Mouse (Mus musculus): ENCODE results near the gene Rbpms2. TPM values are rescaled to one million over a fixed set of nuclear protein-coding genes. Genes with fewer than 3 reads are reported as not detected.

Rbpms2 gene
- total and polyA plus RNA-seq, 2 experiments: 9.8 to 110 TPM

- WGBS: 83% methylated on average over 3 of the region's 3 CpGs
- Histone ChIP-seq H3K9ac (ENCODE audit: low read depth, low read length) (no peak overlapping the region), H3K27ac (replicated peaks; ENCODE audit: insufficient read depth, low read depth, low read length) (no peak overlapping the region), H3K27me3 (ENCODE audit: control insufficient read depth, insufficient read depth, low read length) (no peaks in the 10 kb centered on the region), H3K36me3 (ENCODE audit: control insufficient read depth, insufficient read depth, low read length) (peaks cover 4% of the 10 kb centered on the region), H3K79me2 (ENCODE audit: control insufficient read depth, insufficient read depth, low read length) (no peaks in the 10 kb centered on the region), H3K4me1 (ENCODE audit: control insufficient read depth, insufficient read depth, low read length) (peaks cover 3% of the 10 kb centered on the region; the same call in 1 of the 2 replicates), H3K4me3 (ENCODE audit: insufficient read depth, low read depth, low read length) (no peak overlapping the region)
- DNase-seq (ENCODE audit: extremely low read depth, low read depth, low spot score): no peak
- TF ChIP-seq CTCF (IDR thresholded peaks at IDR 0.05; ENCODE audit: low read depth, low read length): no peak
- TF ChIP-seq POLR2A (IDR thresholded peaks at IDR 0.05; ENCODE audit: extremely low read depth, insufficient read depth, low read length): no peak
These were observed 25.3 kb downstream of the Rbpms2 start for GRCm38 (mm10) chr9:65654700-65655237.

GRCm38 (mm10) chr9:65655540-65655939 is 26.1 kb downstream of the Rbpms2 start:
- peaks cover 3% of the 10 kb centered on the region; the same call in 1 of the 2 replicates for H3K4me1 ChIP-seq (ENCODE audit: control insufficient read depth, insufficient read depth, low read length)
- H3K4me3 ChIP-seq (ENCODE audit: insufficient read depth, low read depth, low read length): no peak overlapping the region
- DNase-seq (ENCODE audit: extremely low read depth, low read depth, low spot score): no peak
- peaks cover 4% of the 10 kb centered on the region for H3K36me3 ChIP-seq (ENCODE audit: control insufficient read depth, insufficient read depth, low read length)
- no peak overlapping the region for H3K27ac ChIP-seq (replicated peaks; ENCODE audit: insufficient read depth, low read depth, low read length)
- no peak overlapping the region for H3K9ac ChIP-seq (ENCODE audit: low read depth, low read length)
- TF ChIP-seq CTCF (IDR thresholded peaks at IDR 0.05; ENCODE audit: low read depth, low read length): no peak
- TF ChIP-seq POLR2A (IDR thresholded peaks at IDR 0.05; ENCODE audit: extremely low read depth, insufficient read depth, low read length): no peak
- no peaks in the 10 kb centered on the region for H3K79me2 ChIP-seq (ENCODE audit: control insufficient read depth, insufficient read depth, low read length)
- WGBS: 84% methylated on average over 8 of the region's 8 CpGs
- H3K27me3 ChIP-seq (ENCODE audit: control insufficient read depth, insufficient read depth, low read length): no peaks in the 10 kb centered on the region

DNA sequence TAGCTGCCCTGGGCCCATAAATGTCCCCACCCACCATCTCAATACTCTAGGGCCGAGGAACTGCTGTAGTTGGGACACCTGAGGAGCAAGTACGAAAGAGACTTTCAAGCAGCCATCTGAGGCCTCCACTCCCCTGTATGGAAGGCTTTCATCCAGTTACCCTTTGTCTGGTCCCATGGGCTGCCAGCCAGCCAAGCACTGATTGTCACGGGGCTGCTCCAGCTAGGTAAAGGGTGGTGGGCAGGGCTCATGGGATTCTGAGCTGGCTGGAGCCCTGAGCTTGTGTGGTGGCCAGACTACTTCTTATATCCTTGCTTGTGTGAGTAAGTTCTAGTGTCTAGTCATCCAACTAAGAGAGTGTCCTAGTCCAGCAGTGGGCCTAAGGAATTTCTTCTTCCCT is 27.8 kb downstream of the Rbpms2 start:
- Histone ChIP-seq H3K27me3 (ENCODE audit: control insufficient read depth, insufficient read depth, low read length) (no peaks in the 10 kb centered on the region), H3K4me1 (ENCODE audit: control insufficient read depth, insufficient read depth, low read length) (peaks cover 3% of the 10 kb centered on the region; the same call in 1 of the 2 replicates), H3K4me3 (ENCODE audit: insufficient read depth, low read depth, low read length) (no peak overlapping the region), H3K36me3 (ENCODE audit: control insufficient read depth, insufficient read depth, low read length) (peaks cover 4% of the 10 kb centered on the region), H3K9ac (ENCODE audit: low read depth, low read length) (no peak overlapping the region), H3K79me2 (ENCODE audit: control insufficient read depth, insufficient read depth, low read length) (no peaks in the 10 kb centered on the region), H3K27ac (replicated peaks; ENCODE audit: insufficient read depth, low read depth, low read length) (no peak overlapping the region)
- no peak for TF ChIP-seq POLR2A (IDR thresholded peaks at IDR 0.05; ENCODE audit: extremely low read depth, insufficient read depth, low read length)
- TF ChIP-seq CTCF (IDR thresholded peaks at IDR 0.05; ENCODE audit: low read depth, low read length): no peak
- 80% methylated on average over 3 of the region's 3 CpGs for WGBS
- DNase-seq (ENCODE audit: extremely low read depth, low read depth, low spot score): no peak

GRCm38 (mm10) chr9:65661029-65661428 is 31.6 kb downstream of the Rbpms2 start:
- Histone ChIP-seq H3K4me3 (ENCODE audit: insufficient read depth, low read depth, low read length) (no peak overlapping the region), H3K9ac (ENCODE audit: low read depth, low read length) (no peak overlapping the region), H3K27me3 (ENCODE audit: control insufficient read depth, insufficient read depth, low read length) (no peaks in the 10 kb centered on the region), H3K79me2 (ENCODE audit: control insufficient read depth, insufficient read depth, low read length) (no peaks in the 10 kb centered on the region), H3K4me1 (ENCODE audit: control insufficient read depth, insufficient read depth, low read length) (no peaks in the 10 kb centered on the region), H3K27ac (replicated peaks; ENCODE audit: insufficient read depth, low read depth, low read length) (no peak overlapping the region), H3K36me3 (ENCODE audit: control insufficient read depth, insufficient read depth, low read length) (peaks cover 4% of the 10 kb centered on the region)
- 57% methylated on average over 5 of the region's 5 CpGs for WGBS
- peak; percentile 42 for DNase-seq (ENCODE audit: extremely low read depth, low read depth, low spot score)
- TF ChIP-seq POLR2A (IDR thresholded peaks at IDR 0.05; ENCODE audit: extremely low read depth, insufficient read depth, low read length): no peak
- peak; percentile 63 for TF ChIP-seq CTCF (IDR thresholded peaks at IDR 0.05; ENCODE audit: low read depth, low read length)

DNA sequence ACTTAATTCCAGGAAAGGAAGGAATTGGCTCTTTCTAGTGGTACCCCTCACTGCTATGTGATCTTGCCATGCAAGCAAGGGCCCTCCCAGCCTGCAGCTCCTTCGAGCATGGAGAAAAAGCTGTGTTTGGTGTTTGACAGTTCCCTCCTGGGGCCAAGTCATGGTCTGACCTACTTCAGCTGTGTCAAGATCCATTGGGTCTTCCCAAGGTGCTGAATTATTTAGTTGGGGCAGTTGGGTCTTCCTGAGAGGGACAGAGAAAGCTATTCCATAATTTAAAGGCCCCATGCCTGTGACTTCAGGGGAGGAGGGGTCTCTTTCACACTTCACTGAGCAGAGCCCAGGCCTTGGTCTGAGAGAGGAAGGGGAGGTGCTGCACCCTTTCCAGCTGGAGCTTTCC is 32.0 kb downstream of the Rbpms2 start:
- peaks cover 2% of the 10 kb centered on the region; the same call in 1 of the 2 replicates for H3K4me1 ChIP-seq (ENCODE audit: control insufficient read depth, insufficient read depth, low read length)
- peaks cover 4% of the 10 kb centered on the region for H3K36me3 ChIP-seq (ENCODE audit: control insufficient read depth, insufficient read depth, low read length)
- TF ChIP-seq CTCF (IDR thresholded peaks at IDR 0.05; ENCODE audit: low read depth, low read length) (no peak), POLR2A (IDR thresholded peaks at IDR 0.05; ENCODE audit: extremely low read depth, insufficient read depth, low read length) (no peak)

DNA sequence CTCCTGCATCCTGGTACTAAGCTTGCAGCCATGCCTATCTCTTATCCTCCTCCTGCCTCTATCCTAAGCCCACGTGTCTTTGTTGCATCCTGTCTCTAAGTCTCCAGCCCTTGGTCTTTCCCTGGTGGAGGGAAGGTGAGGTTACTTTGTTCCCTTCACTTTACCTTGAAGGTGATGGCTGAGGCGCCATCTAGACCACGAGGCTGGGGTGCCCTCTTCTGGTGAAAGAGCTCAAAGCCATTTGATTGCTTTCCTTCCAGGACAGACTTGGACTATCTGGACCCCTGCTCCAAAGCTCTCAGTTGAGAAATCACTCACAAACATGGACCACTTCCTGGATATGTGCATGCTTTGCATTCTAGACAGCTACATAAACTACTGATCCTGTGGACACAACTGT is 34.7 kb downstream of the Rbpms2 start:
- H3K9ac ChIP-seq (ENCODE audit: low read depth, low read length): no peak overlapping the region
- TF ChIP-seq POLR2A (IDR thresholded peaks at IDR 0.05; ENCODE audit: extremely low read depth, insufficient read depth, low read length): no peak
- TF ChIP-seq CTCF (IDR thresholded peaks at IDR 0.05; ENCODE audit: low read depth, low read length): peak; percentile 89
- no peak overlapping the region for H3K4me3 ChIP-seq (ENCODE audit: insufficient read depth, low read depth, low read length)
- H3K4me1 ChIP-seq (ENCODE audit: control insufficient read depth, insufficient read depth, low read length): peaks cover 2% of the 10 kb centered on the region; the same call in 1 of the 2 replicates
- no peaks in the 10 kb centered on the region for H3K27me3 ChIP-seq (ENCODE audit: control insufficient read depth, insufficient read depth, low read length)
- H3K79me2 ChIP-seq (ENCODE audit: control insufficient read depth, insufficient read depth, low read length): no peaks in the 10 kb centered on the region
- DNase-seq (ENCODE audit: extremely low read depth, low read depth, low spot score): peak; percentile 35
- no peak overlapping the region for H3K27ac ChIP-seq (replicated peaks; ENCODE audit: insufficient read depth, low read depth, low read length)
- H3K36me3 ChIP-seq (ENCODE audit: control insufficient read depth, insufficient read depth, low read length): no peaks in the 10 kb centered on the region; the same call in 1 of the 2 replicates
- 2% methylated on average over 3 of the region's 3 CpGs for WGBS

More for the DNA sequence above, 32.0 kb downstream of the Rbpms2 start:
- no peak for DNase-seq (ENCODE audit: extremely low read depth, low read depth, low spot score)
- Histone ChIP-seq H3K27ac (replicated peaks; ENCODE audit: insufficient read depth, low read depth, low read length) (no peak overlapping the region), H3K9ac (ENCODE audit: low read depth, low read length) (no peak overlapping the region), H3K4me3 (ENCODE audit: insufficient read depth, low read depth, low read length) (no peak overlapping the region), H3K27me3 (ENCODE audit: control insufficient read depth, insufficient read depth, low read length) (no peaks in the 10 kb centered on the region), H3K79me2 (ENCODE audit: control insufficient read depth, insufficient read depth, low read length) (no peaks in the 10 kb centered on the region)
- WGBS: 90% methylated on average over 1 of the region's 1 CpGs

Data from liver, adult 2 months (tissue).